Mouse (Mus musculus) embryo, embryonic 9.5 days (tissue): ENCODE results near the gene Npnt.

ENCODE experiments used
- DNase-seq: peaks from one replicate; pipeline ENCODE4 v3.0.0-alpha.2; 2017; ENCODE audit errors: extremely low spot score

Gene Npnt

GRCm38 (mm10) chr3:132892481-132892880 is 57.6 kb downstream of the Npnt start:
- no peak for DNase-seq

GRCm38 (mm10) chr3:132887074-132887848 is 62.8 kb downstream of the Npnt start:
- no peak for DNase-seq

DNA sequence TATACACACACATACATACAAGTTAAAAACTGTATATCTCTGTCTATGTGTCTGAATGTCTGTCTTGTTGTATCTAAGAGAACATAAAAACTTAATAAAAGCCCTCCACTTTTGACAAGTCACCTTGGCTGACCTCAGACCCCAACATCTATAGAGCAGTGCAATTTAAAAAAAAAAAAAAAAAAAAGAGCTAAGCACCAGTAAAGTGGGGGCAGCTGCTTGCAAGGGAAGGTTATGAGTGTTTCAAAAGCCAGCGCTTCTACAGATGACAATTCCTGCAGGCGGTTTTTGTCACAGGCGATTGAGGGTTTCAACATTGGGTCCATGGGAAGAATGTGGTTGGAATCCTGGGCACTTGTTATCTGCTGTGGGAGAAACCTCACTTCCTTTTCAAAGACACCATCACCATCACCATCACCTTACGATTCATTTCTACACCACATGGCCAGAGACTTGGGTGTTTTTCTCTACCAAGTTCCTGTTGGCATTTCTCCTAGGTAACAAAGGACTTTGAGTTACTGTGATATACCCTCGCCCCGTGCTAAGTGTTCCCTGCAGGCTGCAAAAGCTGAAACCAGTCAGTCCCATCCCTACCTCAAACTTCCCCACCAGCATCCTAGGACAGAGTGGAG is 63.6 kb downstream of the Npnt start:
- DNase-seq, result no peak

GRCm38 (mm10) chr3:132884459-132884858 is 65.6 kb downstream of the Npnt start:
- no peak for DNase-seq

GRCm38 (mm10) chr3:132883256-132883655 is 66.8 kb downstream of the Npnt start:
- DNase-seq, result no peak

DNA sequence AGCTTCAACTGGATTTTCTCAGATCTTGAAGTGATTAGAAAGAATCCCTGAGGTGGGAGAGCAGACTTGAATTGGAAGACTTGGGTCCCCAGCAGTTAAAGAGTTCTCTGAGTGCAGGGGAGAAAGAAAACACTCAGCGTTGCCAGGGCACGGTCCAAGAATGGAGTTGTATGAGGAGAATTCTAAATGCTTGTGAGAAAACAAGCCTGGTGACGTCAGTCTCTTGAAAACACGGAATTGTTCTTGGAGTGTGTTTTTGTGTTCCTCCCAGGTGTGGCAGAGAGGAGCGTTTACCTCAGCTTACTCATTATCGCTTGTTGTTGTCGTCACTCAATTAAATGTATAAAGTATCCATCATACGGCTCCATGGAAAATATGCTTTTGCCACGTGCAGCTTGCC is 69.3 kb downstream of the Npnt start:
- no peak for DNase-seq

DNA sequence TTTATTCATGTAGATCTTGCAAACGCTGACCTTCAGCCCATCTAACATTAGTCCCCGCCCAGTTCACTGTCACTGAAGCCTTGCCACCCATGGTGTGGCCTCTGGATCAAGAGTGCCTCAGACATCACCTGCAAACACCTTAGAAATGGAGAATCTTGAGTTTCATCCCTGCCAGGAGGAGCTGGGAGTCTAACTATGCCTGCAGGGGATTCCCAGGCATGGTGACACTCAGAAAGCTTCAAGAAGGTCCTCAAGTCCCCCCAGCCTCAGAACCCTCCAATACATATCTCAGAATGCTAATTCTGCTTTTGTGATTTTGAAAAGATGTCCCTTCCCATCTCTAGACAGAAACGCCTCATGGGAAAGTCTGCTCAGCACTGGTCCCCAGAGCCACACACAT is 69.7 kb downstream of the Npnt start:
- DNase-seq, result no peak

GRCm38 (mm10) chr3:132876933-132877676 is 73.0 kb downstream of the Npnt start:
- no peak for DNase-seq

- DNase-seq, result peak; percentile 31
These were observed 73.9 kb downstream of the Npnt start for GRCm38 (mm10) chr3:132876011-132876708.

GRCm38 (mm10) chr3:132873251-132873650 is 76.8 kb downstream of the Npnt start:
- no peak for DNase-seq

- DNase-seq, result no peak
These were observed 78.7 kb downstream of the Npnt start for GRCm38 (mm10) chr3:132871318-132871904.

- DNase-seq, result no peak
These were observed 80.0 kb downstream of the Npnt start for GRCm38 (mm10) chr3:132870079-132870478.

- DNase-seq, result no peak
These were observed 81.3 kb downstream of the Npnt start for GRCm38 (mm10) chr3:132868838-132869237.

DNA sequence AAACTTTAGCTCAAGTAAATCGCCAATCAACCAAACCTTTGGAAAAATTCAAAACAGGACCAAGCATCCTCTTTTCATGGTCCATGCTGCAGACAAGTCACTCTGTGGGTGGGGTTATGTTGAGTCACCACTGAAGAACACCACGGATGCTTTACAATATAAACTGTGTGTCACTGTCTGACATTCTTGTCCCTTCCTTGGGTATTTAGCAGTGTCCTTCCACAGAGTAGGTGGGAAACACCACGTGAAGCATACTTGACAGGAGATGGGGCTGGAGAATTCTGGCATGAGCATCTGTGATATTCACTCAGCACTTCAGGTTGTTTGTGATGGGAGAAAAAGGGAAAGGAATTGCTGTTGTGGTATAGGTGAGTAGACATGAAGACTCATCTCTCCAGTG is 83.1 kb downstream of the Npnt start:
- DNase-seq, result no peak

GRCm38 (mm10) chr3:132865596-132865995 is 84.5 kb downstream of the Npnt start:
- DNase-seq, result no peak

GRCm38 (mm10) chr3:132864986-132865385 is 85.1 kb downstream of the Npnt start:
- no peak for DNase-seq

- no peak for DNase-seq
These were observed 85.7 kb downstream of the Npnt start for GRCm38 (mm10) chr3:132864329-132864919.

GRCm38 (mm10) chr3:132863843-132864242 is 86.2 kb downstream of the Npnt start:
- no peak for DNase-seq

- no peak for DNase-seq
These were observed 89.3 kb downstream of the Npnt start for GRCm38 (mm10) chr3:132860796-132861195.

DNA sequence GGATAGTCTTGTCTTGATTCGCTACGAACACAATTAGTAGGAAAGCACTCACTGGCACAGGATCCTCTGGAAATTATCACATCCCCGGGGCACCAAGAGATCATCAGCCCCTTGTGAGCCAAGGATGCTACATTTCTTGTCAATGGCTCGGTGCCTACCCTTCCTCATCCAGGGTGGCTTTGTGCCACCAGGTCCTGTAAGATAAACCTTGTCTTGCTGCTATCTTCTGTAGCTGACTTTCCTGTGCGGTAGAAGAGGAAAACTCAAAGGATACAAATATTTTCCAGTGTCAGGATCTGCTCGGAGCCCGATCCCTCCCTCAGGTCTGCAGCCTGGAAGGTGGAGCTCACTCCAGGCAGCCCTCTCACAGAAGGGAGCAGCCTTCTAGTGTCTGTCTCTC is 90.5 kb downstream of the Npnt start:
- DNase-seq, result no peak

DNA sequence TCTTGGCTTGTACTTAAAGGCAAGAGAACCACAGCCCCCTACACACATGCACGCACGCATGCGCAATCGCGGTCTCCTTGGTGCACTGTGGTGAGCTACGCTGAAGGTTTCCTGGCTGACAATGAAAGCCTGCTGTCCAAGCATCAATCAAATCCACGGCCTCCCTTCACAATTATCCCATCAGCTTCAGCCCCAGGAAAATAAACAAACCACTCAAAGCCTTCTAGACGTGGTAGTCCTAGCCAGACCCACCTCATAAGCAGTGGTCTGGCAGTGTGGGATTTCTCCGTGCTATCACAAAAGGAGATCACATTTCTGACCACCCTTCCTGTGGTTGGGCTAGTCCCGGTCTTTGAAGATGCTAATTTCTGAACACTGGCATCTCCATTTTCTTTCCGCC is 91.2 kb downstream of the Npnt start:
- DNase-seq, result no peak
